Mouse (Mus musculus) layer of hippocampus, adult 6 months (tissue): ENCODE data around the gene Fbxw27. TPM values are rescaled to one million over a fixed set of nuclear protein-coding genes. Genes with fewer than 3 reads are reported as not detected.

Source experiments
- long read RNA-seq, 2 experiments: library from polyadenylated mRNA; unstranded; transcript quantifications; one replicate each; pipeline ENCODE4 v2.0.0; 2019 to 2020
- polyA plus RNA-seq: library from polyadenylated mRNA; unstranded; fragments of <200 nt; fragmentation: Nextera tagmentation; gene quantifications from 2 replicates; pipeline ENCODE4 v1.2.3, GENCODE M21; 2021

Fbxw27 gene
- not detected in 2 replicates for polyA plus RNA-seq
- long read RNA-seq, experiment 1, result 0 reads
- long read RNA-seq, experiment 2, result 0 reads

GRCm38 (mm10) chr9:109790570-109790969 lies at the start of gene Fbxw27:
TSS of gene Fbxw27 (minus strand) at chr9:109790670.

GRCm38 (mm10) chr9:109832391-109833087 lies 42.1 kb upstream of the Fbxw27 start, which contains the start of gene Nme6:
TSS of gene Nme6 (plus strand) at chr9:109832749.

DNA sequence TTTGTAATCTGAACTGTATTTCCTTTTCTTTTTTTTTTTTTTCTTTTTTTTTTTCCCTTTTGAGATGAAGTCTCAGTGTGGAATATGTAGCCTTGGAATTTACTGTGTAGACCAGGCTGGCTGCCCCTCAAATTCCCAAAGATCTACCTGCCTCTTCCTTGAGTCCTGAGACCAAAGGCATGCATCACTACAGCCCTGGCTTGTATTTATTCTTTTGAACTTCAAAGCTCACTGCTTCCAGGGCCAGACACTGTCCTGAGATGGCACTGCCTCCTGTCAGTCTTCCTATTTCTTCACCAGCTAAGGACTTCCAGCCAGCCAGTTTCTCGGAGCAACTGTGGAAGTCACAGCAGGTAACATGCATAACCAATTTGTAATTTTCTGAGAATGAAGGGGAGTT lies 21.5 kb upstream of the Fbxw27 start, which contains the start of gene Spink8:
Spink8 (plus strand) TSS at position 301 of the 400 bp plus-strand sequence.

DNA sequence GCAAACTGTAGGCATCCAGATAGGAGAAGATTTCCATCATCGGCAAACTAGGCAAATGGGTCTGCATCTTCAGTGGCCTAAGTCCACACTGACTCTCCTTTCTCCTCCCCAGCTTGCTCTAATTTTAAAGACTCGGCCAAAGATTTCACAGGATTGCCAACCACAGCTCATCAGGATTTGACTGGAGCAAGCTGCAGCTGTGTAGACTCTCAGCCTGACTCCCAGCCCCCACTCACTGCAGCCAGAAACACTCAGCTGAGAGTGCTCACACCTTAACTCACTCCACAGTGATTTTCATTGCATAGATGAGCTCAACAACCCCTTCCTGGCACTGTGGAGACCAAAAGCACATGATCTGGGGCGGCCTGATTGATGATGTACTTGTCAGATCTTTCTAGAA lies 44.5 kb downstream of the Fbxw27 start, which contains the start of gene Fbxw26:
Fbxw26 (minus strand) TSS at position 101 of the 400 bp plus-strand sequence.

Other genes with a start within 250 kb of the Fbxw27 start
- gene Fbxw15, start 222.4 kb downstream of the Fbxw27 start, polyA plus RNA-seq, result not detected in 2 replicates
- gene Fbxw24, start 164.6 kb downstream of the Fbxw27 start, polyA plus RNA-seq, result not detected in 2 replicates
- not detected in 2 replicates for gene Fbxw25, start 126.0 kb downstream of the Fbxw27 start, polyA plus RNA-seq
- gene Fbxw18, start 88.0 kb downstream of the Fbxw27 start, polyA plus RNA-seq, result not detected in 2 replicates
- gene Fbxw26, start 44.6 kb downstream of the Fbxw27 start, polyA plus RNA-seq, result not detected in 2 replicates
- 147 and 163 TPM in 2 replicates for gene Spink8, start 21.6 kb upstream of the Fbxw27 start, polyA plus RNA-seq
- gene Nme6, start 42.1 kb upstream of the Fbxw27 start, polyA plus RNA-seq, result 12.2 and 13.4 TPM in 2 replicates
- gene Camp, start 58.9 kb upstream of the Fbxw27 start, polyA plus RNA-seq, result not detected in 2 replicates
- 2.2 and 2.5 TPM in 2 replicates for gene Cdc25a, start 84.9 kb upstream of the Fbxw27 start, polyA plus RNA-seq
- gene Map4, start 140.8 kb upstream of the Fbxw27 start, polyA plus RNA-seq, result 309 and 332 TPM in 2 replicates